Mouse (Mus musculus) 3134 (cell line): Measurements from ENCODE around the gene Slc26a5.

ENCODE experiments used
- DNase-seq: peaks from one replicate; pipeline ENCODE4 v3.0.0-alpha.2; 2011; ENCODE audit warnings: low spot score; ENCODE audit not compliant: insufficient read length; ENCODE audit errors: extremely low read depth

Slc26a5 gene

DNA sequence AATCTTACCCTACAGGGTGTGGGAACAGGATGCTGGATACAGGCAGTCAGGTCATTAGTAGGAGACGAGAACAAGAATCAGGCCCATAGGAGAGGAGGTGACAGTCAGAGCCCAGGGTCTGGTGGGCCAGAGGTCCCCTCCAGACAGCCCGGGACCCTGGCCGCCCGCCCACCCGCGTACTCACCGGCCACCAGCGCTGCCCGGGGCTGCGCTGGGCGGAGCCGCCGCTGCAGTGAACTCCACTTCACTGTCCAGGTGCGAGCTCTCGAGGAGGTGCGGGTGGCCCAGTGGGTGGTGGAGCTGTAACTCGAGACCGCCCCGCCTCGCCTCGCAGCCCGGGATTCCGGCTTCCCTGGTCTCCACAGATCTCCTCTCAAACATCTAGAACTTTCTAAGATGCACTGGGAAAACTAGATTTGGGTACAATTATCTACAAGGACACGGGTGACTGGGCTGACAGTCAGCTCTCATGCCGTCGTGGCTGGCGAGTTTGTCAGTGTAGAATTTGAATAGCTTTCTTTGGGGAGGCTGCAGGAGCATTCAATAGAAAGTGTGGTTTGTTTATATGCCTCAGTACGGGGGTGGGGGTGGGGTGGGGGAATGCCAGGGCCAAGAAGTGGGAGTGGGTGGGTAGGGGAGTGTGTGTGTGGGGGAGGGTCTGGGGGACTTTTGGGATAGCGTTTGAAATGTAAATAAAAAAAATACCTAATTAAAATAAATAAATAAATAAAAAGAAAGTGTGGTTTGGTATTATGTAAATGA lies at the start of gene Slc26a5:
Gene Slc26a5, minus strand, starts transcription at position 259 of the 762 bp plus-strand sequence.
- DNase-seq = no peak

DNA sequence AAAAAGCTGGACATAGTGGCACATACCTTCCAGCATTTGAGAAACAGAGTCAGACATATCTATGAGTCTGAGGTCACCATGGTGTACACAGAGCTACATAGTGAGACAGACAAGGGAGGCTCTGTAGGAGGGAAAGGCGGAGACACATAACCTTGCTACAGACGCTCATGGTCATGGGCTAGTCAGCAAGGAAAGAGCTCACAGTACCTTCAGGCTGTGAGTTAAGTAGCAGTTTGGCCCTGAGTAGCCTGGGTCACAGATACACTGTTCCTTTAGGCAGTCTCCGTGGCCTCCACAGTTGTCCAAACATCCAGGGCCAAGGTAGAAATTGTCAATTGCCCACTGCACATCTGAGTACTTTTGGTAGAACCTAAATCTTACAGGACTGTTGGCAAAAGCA lies 49.4 kb upstream of the Slc26a5 start:
- no peak for DNase-seq

DNA sequence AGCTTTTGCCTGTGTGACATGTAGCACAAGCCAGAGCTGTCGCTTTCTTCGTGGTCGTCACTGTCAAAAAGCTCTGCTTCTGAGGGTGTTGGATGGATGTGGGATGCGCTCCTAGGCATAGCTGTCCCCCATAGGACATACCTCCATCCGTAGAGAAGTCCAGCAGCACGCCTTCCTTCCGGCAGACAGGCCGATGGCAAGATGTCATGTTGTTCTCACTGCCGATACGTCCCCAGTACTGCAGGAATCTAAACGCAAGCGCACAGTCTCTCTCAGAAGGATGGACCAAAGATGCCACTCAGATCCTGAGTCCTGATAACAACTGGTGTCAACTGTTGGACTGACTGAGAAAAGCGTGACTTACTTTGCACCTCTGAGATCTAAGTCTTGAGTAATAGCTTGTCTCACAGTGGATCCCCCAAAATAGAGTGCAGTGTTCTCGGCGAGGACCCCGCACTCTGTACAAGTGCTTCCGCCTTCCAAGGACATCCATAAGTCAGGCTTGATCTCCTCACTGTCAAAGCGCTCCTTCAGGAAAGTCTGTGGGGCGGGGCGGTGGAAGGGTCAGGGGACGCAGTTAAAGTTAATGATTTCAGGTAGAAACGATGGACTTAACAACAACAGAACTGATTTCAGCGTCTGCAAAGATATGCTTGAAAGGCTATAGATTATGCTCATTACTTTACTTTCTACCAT lies 47.6 kb upstream of the Slc26a5 start:
- DNase-seq = no peak

DNA sequence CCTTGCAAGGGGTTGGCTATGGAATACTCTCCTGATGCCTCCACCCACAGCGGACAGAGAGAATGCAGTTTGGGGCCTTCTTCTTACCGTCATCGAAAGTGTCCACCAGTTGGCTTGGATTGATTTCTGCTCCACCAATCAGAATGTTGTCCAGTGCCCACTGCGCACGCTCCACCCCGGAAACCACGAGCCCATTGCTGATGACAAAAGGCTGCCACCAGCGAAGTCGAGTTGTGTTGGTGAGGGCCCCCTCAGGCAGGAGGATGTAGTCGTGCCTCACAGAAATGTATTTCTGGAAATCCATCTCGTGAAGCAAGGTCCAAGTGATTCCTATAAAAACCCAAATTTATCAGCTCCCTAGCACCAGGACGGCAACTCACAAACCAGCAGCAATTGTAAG lies 45.3 kb upstream of the Slc26a5 start:
- no peak for DNase-seq

GRCm38 (mm10) chr5:21909713-21910112 lies 44.3 kb upstream of the Slc26a5 start:
- DNase-seq = no peak

DNA sequence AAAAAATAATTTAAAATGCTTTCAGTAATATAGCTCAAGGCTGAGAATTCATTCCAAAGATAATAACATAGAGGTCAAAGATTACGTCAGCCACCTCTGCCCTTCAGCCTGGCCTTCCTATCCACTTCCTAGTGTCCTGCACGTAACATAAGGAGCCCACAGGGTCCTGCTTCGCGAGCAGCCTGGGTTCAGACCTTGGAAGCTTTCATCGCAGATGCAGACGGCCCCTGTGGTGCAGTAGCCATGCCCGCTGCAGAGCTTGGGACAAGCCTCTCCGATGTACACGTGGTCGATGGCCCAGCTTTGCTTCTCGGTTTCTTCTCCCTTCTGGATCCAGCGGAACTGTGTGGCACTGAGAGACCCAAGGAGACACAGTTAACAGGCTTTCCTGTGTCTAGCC lies 36.0 kb upstream of the Slc26a5 start:
- DNase-seq = no peak

GRCm38 (mm10) chr5:21900891-21901290 lies 35.5 kb upstream of the Slc26a5 start:
- no peak for DNase-seq

DNA sequence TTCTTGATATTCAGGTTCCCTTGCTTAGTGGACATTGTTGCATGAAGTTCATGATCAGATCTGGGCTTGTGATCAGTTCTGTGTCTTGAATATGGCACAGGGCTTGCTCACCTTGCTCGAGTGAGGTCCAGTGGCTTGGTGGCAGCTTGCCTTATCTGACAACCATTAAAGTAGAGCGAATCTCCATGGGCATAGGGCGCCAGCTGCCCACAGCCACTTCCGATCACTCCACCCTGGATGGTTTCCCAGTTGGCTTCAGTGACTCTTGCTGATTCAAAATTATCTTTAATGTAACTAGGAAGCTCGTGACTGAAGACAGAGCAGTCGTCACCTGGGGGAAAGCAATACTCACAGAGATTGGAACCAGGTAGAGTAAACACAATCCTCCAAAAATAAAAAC lies 33.5 kb upstream of the Slc26a5 start:
- no peak for DNase-seq

DNA sequence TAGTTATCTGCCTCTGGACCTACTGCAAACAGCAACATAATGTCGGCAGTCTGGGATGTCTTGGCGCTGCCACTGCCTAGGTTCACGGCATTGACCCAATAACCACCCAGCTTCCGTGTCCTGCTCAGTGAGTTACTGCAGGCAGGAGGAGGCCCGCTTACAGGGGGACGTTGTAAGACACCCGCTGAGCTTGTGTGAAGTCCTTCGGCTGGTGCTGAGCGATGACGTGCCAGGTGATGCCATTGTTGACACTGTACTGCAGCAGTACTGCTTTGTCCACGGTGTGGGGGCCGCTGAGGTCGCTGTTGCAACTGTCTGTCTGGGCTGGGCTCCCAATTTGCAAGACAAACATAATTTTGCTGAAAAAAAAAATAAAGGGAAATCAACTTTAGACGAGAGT lies 31.2 kb upstream of the Slc26a5 start:
- DNase-seq = no peak

- DNase-seq = no peak
These were observed 28.8 kb upstream of the Slc26a5 start for GRCm38 (mm10) chr5:21894168-21894567.

- no peak for DNase-seq
These were observed 1.3 kb upstream of the Slc26a5 start for GRCm38 (mm10) chr5:21866750-21867149.

- DNase-seq = peak; percentile 13
These were observed 908 bp upstream of the Slc26a5 start for GRCm38 (mm10) chr5:21866311-21866712.

DNA sequence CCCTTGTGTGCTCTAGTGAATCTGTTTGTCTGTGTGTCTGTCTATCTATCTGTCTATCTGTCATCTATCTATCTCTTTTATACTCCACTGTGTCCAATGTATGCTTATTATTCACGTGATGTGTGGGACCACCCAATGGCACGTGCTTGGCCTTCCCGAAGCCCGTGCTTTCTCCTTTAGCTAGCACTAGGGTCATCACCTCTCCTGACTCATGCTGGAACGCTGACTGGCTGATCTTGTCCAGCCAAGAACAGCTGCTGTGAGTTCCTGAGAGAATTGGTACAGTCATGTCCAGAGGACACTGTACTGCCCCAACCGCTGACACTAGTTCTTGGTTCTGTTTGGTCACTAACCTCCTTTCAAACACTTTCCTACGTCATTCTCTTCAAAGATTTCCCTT lies 6.8 kb downstream of the Slc26a5 start:
- no peak for DNase-seq

DNA sequence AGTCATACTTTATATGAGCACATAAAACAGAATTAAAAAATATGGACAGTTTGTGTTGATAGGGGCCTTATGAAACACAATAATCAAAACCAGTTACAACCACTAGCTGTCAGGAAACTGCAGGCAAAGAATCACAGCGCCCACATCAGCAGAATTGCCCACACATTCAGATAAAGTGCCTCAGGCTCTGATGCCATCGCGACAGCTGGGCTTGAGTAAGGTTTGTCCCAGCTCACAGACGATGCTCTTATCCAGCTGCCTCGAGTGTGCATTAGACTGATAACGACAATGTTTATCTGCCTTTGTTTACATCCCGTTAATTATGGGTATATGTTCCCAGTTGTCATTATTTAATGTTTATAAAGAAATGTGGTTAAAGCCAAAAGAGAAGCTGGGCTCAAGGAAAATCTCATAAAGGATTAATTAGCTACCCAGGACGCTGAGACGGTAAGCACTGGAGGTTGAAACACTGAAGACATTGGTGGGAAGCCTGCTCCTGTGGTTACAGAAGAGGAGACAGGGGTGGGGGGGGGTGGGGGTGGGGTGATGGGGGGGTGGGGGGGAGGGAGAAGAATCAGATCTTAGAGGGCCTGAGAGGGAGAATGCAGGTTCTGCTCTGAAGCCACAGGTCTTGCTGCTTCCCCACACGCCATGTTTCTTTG lies 13.6 kb downstream of the Slc26a5 start:
- no peak for DNase-seq

- no peak for DNase-seq
These were observed 18.0 kb downstream of the Slc26a5 start for GRCm38 (mm10) chr5:21847438-21847837.

DNA sequence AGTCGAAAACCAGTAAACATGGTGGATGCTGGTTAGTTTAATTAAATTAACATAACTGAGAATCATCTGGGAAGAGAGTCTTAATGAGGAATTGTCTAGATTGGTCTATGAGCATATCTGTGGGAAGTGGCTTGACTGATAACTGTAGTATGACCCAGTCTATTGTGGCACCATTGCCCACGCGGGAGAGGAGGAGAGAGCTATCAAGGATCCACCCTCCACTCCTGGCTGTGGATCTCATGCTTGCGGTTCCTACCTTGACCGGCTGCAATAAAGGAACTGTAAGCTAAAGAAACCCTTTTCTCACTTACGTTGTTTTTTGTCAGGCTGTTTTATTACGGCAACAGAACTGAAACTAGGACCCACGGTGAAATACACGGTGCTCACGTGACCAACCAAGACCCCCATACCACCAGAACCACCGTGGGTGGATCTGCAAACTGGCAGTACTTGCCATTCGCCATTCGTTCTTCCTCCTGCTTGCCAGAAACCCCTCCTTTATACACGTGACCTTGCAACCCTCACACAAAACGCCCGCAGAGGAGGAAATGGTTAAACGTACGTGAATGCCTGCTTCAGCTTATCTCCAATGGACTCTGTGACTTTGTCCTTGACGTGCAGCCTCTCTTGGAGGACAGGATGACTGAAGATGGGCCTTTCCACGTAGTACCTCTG lies 18.7 kb downstream of the Slc26a5 start:
- DNase-seq = no peak

DNA sequence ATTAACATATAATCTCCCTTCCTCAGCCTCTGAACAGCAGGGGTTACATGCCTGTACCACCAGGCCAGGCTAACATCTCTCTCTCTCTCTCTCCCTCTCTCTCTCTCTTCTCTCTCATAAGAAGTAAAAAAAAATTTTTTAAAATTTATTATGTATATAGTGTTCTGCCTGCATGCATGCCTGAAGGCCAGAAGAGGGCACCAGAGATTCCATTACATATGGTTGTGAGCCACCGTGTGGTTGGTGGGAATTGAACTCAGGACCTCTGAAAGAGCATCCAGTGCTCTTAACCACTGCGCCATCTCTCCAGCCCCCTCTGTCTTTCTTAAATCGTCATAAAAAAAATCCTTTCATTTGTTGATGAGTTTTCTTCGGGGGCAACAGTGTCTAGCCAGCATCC lies 20.7 kb downstream of the Slc26a5 start:
- DNase-seq = no peak

DNA sequence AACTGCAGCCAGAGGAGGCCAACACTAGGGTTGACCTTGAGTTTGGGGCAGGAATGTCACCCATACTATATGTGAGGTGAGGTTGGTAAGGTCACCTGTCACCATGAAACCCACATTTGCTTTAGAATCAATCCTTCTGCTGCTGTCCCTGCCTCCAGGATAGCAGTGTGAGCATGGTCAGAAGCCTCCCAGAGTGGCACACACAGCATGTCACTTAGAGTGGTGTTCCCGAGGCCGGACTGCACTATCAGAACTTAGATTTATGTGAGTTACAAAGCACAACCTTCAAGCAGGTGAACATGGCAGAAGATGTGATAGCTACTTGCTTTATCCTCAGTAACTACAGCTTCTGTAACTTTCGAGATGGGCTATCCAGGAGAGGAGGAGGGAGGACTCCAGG lies 33.6 kb downstream of the Slc26a5 start:
- no peak for DNase-seq

DNA sequence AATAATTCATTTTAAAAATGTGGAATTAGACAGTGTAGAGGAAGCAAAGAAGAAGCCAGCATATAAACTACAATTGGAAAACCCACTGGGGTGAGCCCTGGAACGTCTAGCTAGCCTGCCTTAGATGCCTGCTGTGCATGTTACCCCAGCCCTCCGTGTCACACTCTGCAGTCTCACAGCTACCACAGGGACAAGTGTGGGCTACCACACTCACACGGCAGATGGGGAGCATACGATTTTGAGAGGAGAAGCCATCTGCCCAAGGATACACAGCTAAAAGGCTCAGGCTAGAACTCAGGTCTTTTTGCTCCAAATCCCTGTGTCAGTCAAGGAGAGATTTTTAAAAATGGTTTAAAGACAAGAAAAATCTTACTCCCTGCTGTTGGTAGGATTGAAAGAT lies 36.5 kb downstream of the Slc26a5 start:
- DNase-seq = no peak

- DNase-seq = no peak
These were observed 37.8 kb downstream of the Slc26a5 start for GRCm38 (mm10) chr5:21827643-21828042.

- DNase-seq = no peak
These were observed 39.0 kb downstream of the Slc26a5 start for GRCm38 (mm10) chr5:21826370-21826769.
